Mouse (Mus musculus) urinary bladder, postnatal 36 days (tissue): Measurements from ENCODE around the gene Sult2a1.
"Not testable (repeated sequence)": the region's sequence is repeated elsewhere in the genome, so short reads cannot be mapped to it uniquely, and the experiment has no call there.

Experiments used
- DNase-seq, 2 experiments: peaks; one replicate each; pipeline ENCODE4 v3.0.0; 2022; ENCODE audit warnings: low spot score in 2 of 2, mixed read lengths in 1 of 2

Gene Sult2a1

DNA sequence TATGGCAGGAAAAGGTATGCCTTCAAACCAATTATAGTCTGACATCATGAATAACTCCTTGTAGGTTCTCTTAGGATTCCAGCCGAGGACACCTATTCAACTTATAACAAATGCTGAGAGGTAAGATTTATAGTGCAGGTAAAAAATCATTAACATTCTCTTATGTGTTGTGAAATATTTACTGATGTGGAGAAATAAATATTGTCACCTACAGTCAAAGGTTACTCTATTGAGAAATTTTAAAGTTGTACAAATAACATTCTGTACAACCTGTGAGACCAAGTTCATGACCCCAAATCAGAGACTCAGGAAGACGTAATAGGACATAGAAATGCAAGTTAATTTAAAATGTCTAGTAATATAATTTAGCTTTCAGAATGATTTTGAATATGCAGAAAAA lies at the start of gene Sult2a1:
Gene Sult2a1 (minus strand): TSS at position 101 of the 400 bp plus-strand sequence.
- not testable (repeated sequence) for DNase-seq

DNA sequence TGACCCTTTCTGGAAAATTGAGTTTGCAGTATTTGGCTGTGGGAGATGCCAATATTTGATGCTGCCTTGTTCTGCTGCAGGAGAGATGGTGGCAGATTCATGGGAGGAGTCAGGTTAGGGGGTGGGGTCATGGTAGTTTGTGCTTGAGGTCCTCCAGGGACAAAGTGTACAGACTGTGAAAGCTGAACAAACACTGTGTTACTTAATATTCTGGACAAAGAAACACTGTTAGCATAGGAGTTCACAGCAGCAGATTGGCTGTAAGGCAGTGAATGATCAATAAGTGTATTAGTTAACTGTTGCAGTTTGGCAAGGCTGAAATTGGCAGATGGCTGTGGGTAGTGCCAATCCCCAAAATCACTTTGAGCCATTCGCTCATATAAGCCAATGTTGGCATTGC lies 23.3 kb downstream of the Sult2a1 start:
- DNase-seq: no peak
